Mouse (Mus musculus): ENCODE data around the gene 2700081O15Rik.

The 2700081O15Rik gene

GRCm38 (mm10) chr19:7420841-7421601, 3.6 kb downstream of the 2700081O15Rik start:
- DNase-seq (ENCODE audit: low spot score in 2 of 2), result no peak

- DNase-seq (ENCODE audit: low spot score in 2 of 2), result no peak
Measured at GRCm38 (mm10) chr19:7421602-7422591, 4.5 kb downstream of the 2700081O15Rik start.

GRCm38 (mm10) chr19:7422656-7423027, 5.2 kb downstream of the 2700081O15Rik start:
- no peak for DNase-seq (ENCODE audit: low spot score in 2 of 2)

- peak; percentile 68 to 87 for DNase-seq (ENCODE audit: low spot score in 2 of 2)
Measured at GRCm38 (mm10) chr19:7423028-7423655, 5.7 kb downstream of the 2700081O15Rik start.

GRCm38 (mm10) chr19:7423656-7424030, 6.2 kb downstream of the 2700081O15Rik start:
- no peak for DNase-seq (ENCODE audit: low spot score in 2 of 2)

- no peak for DNase-seq (ENCODE audit: low spot score in 2 of 2)
Measured at GRCm38 (mm10) chr19:7424131-7424530, 6.7 kb downstream of the 2700081O15Rik start.

- no peak for DNase-seq (ENCODE audit: low spot score in 2 of 2)
Measured at GRCm38 (mm10) chr19:7424590-7425397, 7.4 kb downstream of the 2700081O15Rik start.

- DNase-seq (ENCODE audit: low spot score in 2 of 2), result no peak
Measured at GRCm38 (mm10) chr19:7425398-7425775, 8.0 kb downstream of the 2700081O15Rik start.

GRCm38 (mm10) chr19:7434887-7435286, 17.5 kb downstream of the 2700081O15Rik start:
- no peak for DNase-seq (ENCODE audit: low spot score in 2 of 2)

- no peak for DNase-seq (ENCODE audit: low spot score in 2 of 2)
Measured at GRCm38 (mm10) chr19:7436061-7436970, 18.9 kb downstream of the 2700081O15Rik start.

GRCm38 (mm10) chr19:7438295-7438694, 20.9 kb downstream of the 2700081O15Rik start:
- no peak for DNase-seq (ENCODE audit: low spot score in 2 of 2)

GRCm38 (mm10) chr19:7441493-7441892, 24.1 kb downstream of the 2700081O15Rik start:
- DNase-seq (ENCODE audit: low spot score in 2 of 2), result peak in 1 of 2 experiments; percentile 45

GRCm38 (mm10) chr19:7445105-7445504, 27.7 kb downstream of the 2700081O15Rik start:
- DNase-seq (ENCODE audit: low spot score in 2 of 2), result no peak

- DNase-seq (ENCODE audit: low spot score in 2 of 2), result no peak
Measured at GRCm38 (mm10) chr19:7445596-7445995, 28.2 kb downstream of the 2700081O15Rik start.

GRCm38 (mm10) chr19:7456803-7457202, 39.4 kb downstream of the 2700081O15Rik start:
- no peak for DNase-seq (ENCODE audit: low spot score in 2 of 2)

- no peak for DNase-seq (ENCODE audit: low spot score in 2 of 2)
Measured at GRCm38 (mm10) chr19:7458901-7459300, 41.5 kb downstream of the 2700081O15Rik start.

GRCm38 (mm10) chr19:7459370-7459769, 41.9 kb downstream of the 2700081O15Rik start:
- no peak for DNase-seq (ENCODE audit: low spot score in 2 of 2)

- no peak for DNase-seq (ENCODE audit: low spot score in 2 of 2)
Measured at GRCm38 (mm10) chr19:7467915-7468314, 50.5 kb downstream of the 2700081O15Rik start.

GRCm38 (mm10) chr19:7470643-7471042, 53.2 kb downstream of the 2700081O15Rik start:
- DNase-seq (ENCODE audit: low spot score in 2 of 2), result no peak
